In genomic region chr10:111537410-111537809, GRCm38 (mm10) we compare ENCODE assay signal across 13 mouse cellular contexts. TPM values are rescaled to one million over a fixed set of nuclear protein-coding genes. Genes with fewer than 3 reads are reported as not detected.
DNase-seq lines count a peak whose midpoint lies in the region; ATAC-seq and TF ChIP-seq lines count a peak whose summit lies in the region.
"Had no signal": no experiment of that assay in that cellular context is flagged by ENCODE, and none has a peak within 500 bp of the region (broad histone marks: within the 10 kb centered on the region; RNA-seq: fewer than 3 reads in every experiment).

No protein-coding gene starts in this region.

- no peak for DNase-seq in heart, postnatal 0 days (ENCODE audit: low spot score)
- DNase-seq in heart, postnatal 14 days, result no peak
- no peak for DNase-seq in neural tube, embryonic 10.5 days (ENCODE audit: extremely low spot score, low spot score)
- DNase-seq in adrenal gland, adult 18-20 months (ENCODE audit: low spot score in 2 of 2), result no peak
- no peak for DNase-seq in urinary bladder, postnatal 36 days (ENCODE audit: low spot score in 2 of 2)
- DNase-seq: cerebellum, adult 11 months; kidney, adult 2 months; right cerebral cortex, postnatal 4 days had no signal

- intact Hi-C loops in heart, postnatal 14 days (cut with DNase I), result no loop called here

- no peak overlapping the region for H3K9ac ChIP-seq in forebrain, embryonic 13.5 days
- H3K9ac ChIP-seq in forebrain, embryonic 15.5 days (replicated peaks), result no peak overlapping the region
- H3K9ac ChIP-seq in heart, postnatal 0 days (replicated peaks; ENCODE audit: low read depth, low read length), result 0 out of 2 replicates have a peak overlapping the region, but pooled peaks have one; percentile 24
- no peak overlapping the region for H3K9ac ChIP-seq in neural tube, embryonic 13.5 days
- H3K9ac ChIP-seq: liver, embryonic 15.5 days had no signal

- H3K4me3 ChIP-seq in forebrain, embryonic 13.5 days, result no peak overlapping the region
- no peak overlapping the region for H3K4me3 ChIP-seq in forebrain, embryonic 15.5 days
- peak overlapping the region; percentile 20 for H3K4me3 ChIP-seq in heart, postnatal 0 days (ENCODE audit: low read depth, low read length)
- H3K4me3 ChIP-seq in neural tube, embryonic 13.5 days, result no peak overlapping the region
- H3K4me3 ChIP-seq: liver, embryonic 15.5 days; midbrain, embryonic 10.5 days had no signal

- peak; percentile 20; the same call in 1 of the 2 replicates for ATAC-seq in forebrain, embryonic 13.5 days
- ATAC-seq in forebrain, embryonic 15.5 days (replicated peaks), result no peak
- no peak for ATAC-seq in heart, postnatal 0 days (ENCODE audit: insufficient read depth, low read depth)
- ATAC-seq in neural tube, embryonic 13.5 days (ENCODE audit: low read depth), result no peak; the same call in 1 of the 2 replicates

- 87% methylated on average over 19 of the region's 19 CpGs for WGBS in forebrain, embryonic 13.5 days
- 92% methylated on average over 19 of the region's 19 CpGs for WGBS in forebrain, embryonic 15.5 days
- 63% methylated on average over 19 of the region's 19 CpGs for WGBS in heart, postnatal 0 days
- WGBS in neural tube, embryonic 13.5 days, result 77% methylated on average over 19 of the region's 19 CpGs

- H3K36me3 ChIP-seq in forebrain, embryonic 13.5 days (ENCODE audit: poor library complexity, severe bottlenecking), result no peaks in the 10 kb centered on the region
- no peaks in the 10 kb centered on the region for H3K36me3 ChIP-seq in forebrain, embryonic 15.5 days
- H3K36me3 ChIP-seq in heart, postnatal 0 days (replicated peaks; ENCODE audit: control insufficient read depth, insufficient read depth, low read length), result no peaks in the 10 kb centered on the region
- H3K36me3 ChIP-seq in neural tube, embryonic 13.5 days, result no peaks in the 10 kb centered on the region
- H3K36me3 ChIP-seq: liver, embryonic 15.5 days; midbrain, embryonic 10.5 days had no signal

- no peak overlapping the region for H3K4me2 ChIP-seq in forebrain, embryonic 13.5 days
- no peak overlapping the region for H3K4me2 ChIP-seq in forebrain, embryonic 15.5 days (replicated peaks)
- H3K4me2 ChIP-seq in heart, postnatal 0 days (ENCODE audit: low read depth, low read length), result peak overlapping the region; percentile 53
- H3K4me2 ChIP-seq in neural tube, embryonic 13.5 days, result peak overlapping the region; percentile 10; the same call in 1 of the 2 replicates
- H3K4me2 ChIP-seq: liver, embryonic 15.5 days had no signal

- 0 out of 2 replicates have a peak, but pooled peaks cover 8% of the 10 kb centered on the region for H3K4me1 ChIP-seq in forebrain, embryonic 13.5 days
- peaks cover 9% of the 10 kb centered on the region for H3K4me1 ChIP-seq in forebrain, embryonic 15.5 days
- H3K4me1 ChIP-seq in heart, postnatal 0 days (ENCODE audit: control insufficient read depth, insufficient read depth), result peaks cover 8% of the 10 kb centered on the region; the same call in 1 of the 2 replicates
- peaks cover 15% of the 10 kb centered on the region for H3K4me1 ChIP-seq in neural tube, embryonic 13.5 days (replicated peaks)

- TF ChIP-seq CTCF in heart, postnatal 0 days (IDR thresholded peaks at IDR 0.05; ENCODE audit: low read depth), result no peak

- no peaks in the 10 kb centered on the region for H3K9me3 ChIP-seq in forebrain, embryonic 13.5 days (replicated peaks)
- no peaks in the 10 kb centered on the region for H3K9me3 ChIP-seq in forebrain, embryonic 15.5 days
- no peaks in the 10 kb centered on the region for H3K9me3 ChIP-seq in heart, postnatal 0 days (replicated peaks; ENCODE audit: control insufficient read depth, low read length)
- no peaks in the 10 kb centered on the region for H3K9me3 ChIP-seq in neural tube, embryonic 13.5 days
- H3K9me3 ChIP-seq: liver, embryonic 15.5 days had no signal

- H3K27me3 ChIP-seq in forebrain, embryonic 13.5 days, result no peaks in the 10 kb centered on the region
- no peaks in the 10 kb centered on the region for H3K27me3 ChIP-seq in forebrain, embryonic 15.5 days
- no peaks in the 10 kb centered on the region for H3K27me3 ChIP-seq in heart, postnatal 0 days (ENCODE audit: control insufficient read depth, insufficient read depth, low read length)
- H3K27me3 ChIP-seq in neural tube, embryonic 13.5 days, result no peaks in the 10 kb centered on the region
- H3K27me3 ChIP-seq: liver, embryonic 15.5 days had no signal

- TF ChIP-seq EP300 in heart, postnatal 0 days (IDR thresholded peaks at IDR 0.05; ENCODE audit: low read depth), result no peak

- H3K27ac ChIP-seq in forebrain, embryonic 13.5 days, result no peak overlapping the region
- H3K27ac ChIP-seq in forebrain, embryonic 15.5 days (replicated peaks), result no peak overlapping the region
- no peak overlapping the region for H3K27ac ChIP-seq in heart, postnatal 0 days (ENCODE audit: low read depth)
- H3K27ac ChIP-seq in neural tube, embryonic 13.5 days (replicated peaks), result peak overlapping the region; percentile 34; the same call in 1 of the 2 replicates
- H3K27ac ChIP-seq: liver, embryonic 15.5 days; midbrain, embryonic 10.5 days had no signal

RNA-seq across cellular contexts. Expression of gene Phlda1, which starts 31.3 kb away (rescaled TPM):
- 18.1 and 23.2 TPM in 2 replicates for polyA plus RNA-seq in forebrain, embryonic 13.5 days (2015; fragmentation: Nextera tagmentation; extraction: Ambion mirVana)
- polyA plus RNA-seq in forebrain, embryonic 15.5 days (2015; fragmentation: Nextera tagmentation; extraction: Ambion mirVana), result 23.3 and 24.3 TPM in 2 replicates
- 3.0 and 15.5 TPM in 2 replicates for total RNA-seq in heart, postnatal 0 days (2014; rRNA removed; ENCODE audit: low replicate concordance)
- polyA plus RNA-seq in heart, postnatal 0 days (2015; fragmentation: Nextera tagmentation; extraction: Ambion mirVana), result 26.3 and 27.2 TPM in 2 replicates
- total RNA-seq in heart, postnatal 14 days (2021), result 10 to 100 TPM; 20.3 to 22.3 TPM
- 101 and 106 TPM in 2 replicates for polyA plus RNA-seq in neural tube, embryonic 13.5 days (2015; fragmentation: Nextera tagmentation; extraction: Ambion mirVana)
- total RNA-seq in adrenal gland, adult 18-20 months (2021), result 10 to 100 TPM; 47.8 to 82.2 TPM

Comparison
In these comparisons a context has a peak if more than half of its experiments do, and no peak if none do; other contexts are left out.
1. H3K4me2 ChIP-seq: peak in heart, postnatal 0 days (single experiment) and neural tube, embryonic 13.5 days (single experiment); none in forebrain, embryonic 13.5 days (single experiment) and forebrain, embryonic 15.5 days (single experiment).